Mouse (Mus musculus) limb, embryonic 12.5 days (tissue): Measurements from ENCODE around the gene Cog6. TPM values are rescaled to one million over a fixed set of nuclear protein-coding genes. Genes with fewer than 3 reads are reported as not detected.

ENCODE experiments used
- ATAC-seq: fragments of 200-750 bp; cut with Nextera tagmentation; 2 replicates; pipeline ENCODE4 v1.8.0; 2017; ENCODE audit warnings: low read depth, moderate TSS enrichment; ENCODE audit not compliant: insufficient number of reproducible peaks, insufficient read depth, low FRiP score, low TSS enrichment
- H3K27ac ChIP-seq: fragments of 300-500 bp; sonication (generic); 2 replicates; pipeline ENCODE4 v1.5.1; 2016; ENCODE audit warnings: mild to moderate bottlenecking, moderate library complexity
- H3K27me3 ChIP-seq: fragments of 300-500 bp; sonication (generic); 2 replicates; pipeline ENCODE4 v1.6.1; 2016; ENCODE audit warnings: mild to moderate bottlenecking, moderate library complexity
- H3K36me3 ChIP-seq: fragments of 300-500 bp; sonication (generic); 2 replicates; pipeline ENCODE4 v1.6.1; 2016; ENCODE audit warnings: mild to moderate bottlenecking, moderate library complexity
- H3K4me1 ChIP-seq: fragments of 300-500 bp; sonication (generic); replicated peaks from 2 replicates; pipeline ENCODE4 v1.6.1; 2016
- H3K4me2 ChIP-seq: fragments of 300-500 bp; sonication (generic); 2 replicates; pipeline ENCODE4 v1.6.1; 2016; ENCODE audit warnings: mild to moderate bottlenecking, moderate library complexity
- H3K4me3 ChIP-seq: fragments of 300-500 bp; sonication (generic); replicated peaks from 2 replicates; pipeline ENCODE4 v1.5.1; 2016; ENCODE audit warnings: mild to moderate bottlenecking
- H3K9ac ChIP-seq: fragments of 300-500 bp; sonication (generic); replicated peaks from 2 replicates; pipeline ENCODE4 v1.6.1; 2016; ENCODE audit warnings: mild to moderate bottlenecking, moderate library complexity
- H3K9me3 ChIP-seq: fragments of 300-500 bp; sonication (generic); 2 replicates; pipeline ENCODE4 v1.6.1; 2016; ENCODE audit warnings: mild to moderate bottlenecking, moderate library complexity
- WGBS: fragments of 180-500 bp; shearing (Covaris S2); methylation state at CpG from one replicate; pipeline ENCODE4 v1.1.7; 2016; 5-methylcytosine and 5-hydroxymethylcytosine counted together
- polyA plus RNA-seq: library from polyadenylated mRNA; unstranded; fragments of >200 nt; fragmentation: Nextera tagmentation; extraction: Ambion mirVana; gene quantifications from 2 replicates; pipeline ENCODE4 v1.2.1, GENCODE M21; 2016

The Cog6 gene
- polyA plus RNA-seq, 1 experiment from 2014 or later: 51.5 TPM

DNA sequence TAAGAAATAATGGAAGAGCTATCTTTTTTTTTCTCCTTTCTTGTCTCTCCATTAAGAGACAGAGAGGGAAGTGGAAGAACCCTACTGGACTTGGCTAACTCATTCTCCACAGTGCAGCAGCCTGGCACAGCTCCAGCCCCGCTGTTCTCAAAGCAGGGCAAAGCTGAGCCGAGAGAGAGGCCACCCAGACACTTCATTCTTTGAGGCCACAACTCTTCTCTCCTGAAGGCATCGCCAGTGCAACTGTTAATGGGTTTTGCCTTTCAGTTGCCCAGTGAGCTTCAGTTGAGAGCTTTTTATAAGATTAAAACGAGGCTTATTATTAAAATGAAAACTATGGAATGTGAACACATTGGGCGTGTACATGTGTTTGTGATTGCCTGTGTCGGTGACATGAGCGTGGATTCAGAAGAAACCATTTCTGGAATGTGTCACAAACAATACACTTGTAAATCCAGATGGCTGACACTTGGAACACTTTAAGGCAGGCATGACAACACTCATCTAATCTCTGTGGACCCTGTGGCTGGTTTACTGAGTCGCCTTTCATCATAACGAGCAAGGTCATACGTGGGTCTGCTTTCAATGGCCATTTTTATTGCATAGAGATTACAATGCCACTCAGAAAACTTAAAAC, 76.1 kb downstream of the Cog6 start:
- WGBS: 21% methylated on average over 10 of the region's 10 CpGs
- Histone ChIP-seq H3K4me3 (no peak overlapping the region), H3K4me2 (no peak overlapping the region), H3K27ac (no peak overlapping the region), H3K36me3 (no peaks in the 10 kb centered on the region), H3K9me3 (no peaks in the 10 kb centered on the region), H3K9ac (no peak overlapping the region), H3K4me1 (peaks cover 11% of the 10 kb centered on the region), H3K27me3 (no peaks in the 10 kb centered on the region; the same call in 1 of the 2 replicates)
- ATAC-seq: no peak

DNA sequence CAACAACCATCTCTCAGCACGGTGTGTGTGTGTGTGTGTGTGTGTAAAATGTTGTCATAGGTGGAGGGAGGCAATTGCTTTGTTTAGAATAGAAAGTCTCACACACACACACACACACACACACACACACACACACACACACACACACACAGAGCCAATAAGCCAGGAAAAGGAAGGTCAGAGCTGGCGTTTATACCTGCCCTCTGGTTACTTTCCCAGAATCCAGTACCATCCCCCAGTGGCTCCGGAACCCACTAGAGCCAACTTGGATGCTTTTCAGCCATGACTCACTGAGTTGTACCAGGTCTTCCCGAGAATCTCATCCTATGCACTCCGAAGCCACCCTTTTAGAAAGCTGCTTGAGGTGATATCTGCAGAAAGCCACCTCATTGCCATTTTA, 78.6 kb downstream of the Cog6 start:
- no peaks in the 10 kb centered on the region for H3K9me3 ChIP-seq
- no peak overlapping the region for H3K4me3 ChIP-seq
- no peak overlapping the region for H3K9ac ChIP-seq
- no peak for ATAC-seq
- H3K4me1 ChIP-seq: peaks cover 11% of the 10 kb centered on the region
- H3K4me2 ChIP-seq: no peak overlapping the region
- 84% methylated on average over 5 of the region's 5 CpGs for WGBS
- no peaks in the 10 kb centered on the region for H3K36me3 ChIP-seq
- H3K27me3 ChIP-seq: peaks cover 2% of the 10 kb centered on the region; the same call in 1 of the 2 replicates
- H3K27ac ChIP-seq: no peak overlapping the region

DNA sequence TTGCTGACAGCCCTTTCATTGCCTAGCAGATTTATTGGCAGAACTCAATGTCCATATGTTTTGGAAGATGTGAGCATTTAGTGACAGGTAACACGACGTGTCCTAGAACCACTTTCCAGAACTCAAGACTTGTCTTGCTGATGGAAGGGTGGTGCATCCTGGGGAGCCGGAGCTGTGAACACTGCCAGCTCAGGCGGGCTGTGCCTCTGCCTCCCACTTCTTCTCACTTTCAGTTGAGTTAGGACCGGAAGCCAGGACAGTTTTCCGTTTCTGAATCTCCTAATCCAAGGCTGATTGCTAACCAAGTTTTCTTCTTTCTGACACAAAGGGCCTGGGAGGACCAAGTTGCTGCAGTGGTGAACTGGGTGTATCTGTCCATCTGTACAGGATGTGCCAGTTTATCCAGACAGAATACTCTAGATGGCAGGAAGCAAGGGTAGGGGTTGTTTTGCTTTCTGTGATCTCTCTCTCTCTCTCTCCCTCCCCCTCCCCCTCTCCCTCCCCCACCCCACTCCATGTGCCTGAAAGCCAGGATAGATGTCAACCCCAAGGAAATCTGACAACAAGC, 79.2 kb downstream of the Cog6 start:
- ATAC-seq: no peak
- Histone ChIP-seq H3K27ac (no peak overlapping the region), H3K9ac (no peak overlapping the region), H3K27me3 (0 out of 2 replicates have a peak, but pooled peaks cover 2% of the 10 kb centered on the region), H3K4me1 (peaks cover 11% of the 10 kb centered on the region), H3K9me3 (no peaks in the 10 kb centered on the region), H3K4me3 (no peak overlapping the region), H3K36me3 (no peaks in the 10 kb centered on the region), H3K4me2 (no peak overlapping the region)
- 66% methylated on average over 6 of the region's 6 CpGs for WGBS

- Histone ChIP-seq H3K4me3 (no peak overlapping the region), H3K36me3 (no peaks in the 10 kb centered on the region), H3K4me2 (no peak overlapping the region), H3K9me3 (no peaks in the 10 kb centered on the region), H3K27me3 (0 out of 2 replicates have a peak, but pooled peaks cover 2% of the 10 kb centered on the region), H3K4me1 (no peaks in the 10 kb centered on the region; the same call in 1 of the 2 replicates), H3K9ac (no peak overlapping the region), H3K27ac (no peak overlapping the region)
- ATAC-seq: no peak
- WGBS: 85% methylated on average over 2 of the region's 2 CpGs
Measured at GRCm38 (mm10) chr3:52931956-52932355, 85.1 kb downstream of the Cog6 start.

Other genes with a start within 250 kb of the Cog6 start
- gene Lhfp, start 24.3 kb upstream of the Cog6 start, polyA plus RNA-seq: 56.5 and 66.7 TPM in 2 replicates